Mouse (Mus musculus): ENCODE measurements around the gene Egfl8.

GRCm38 (mm10) chr17:34635671-34636070, 19.9 kb upstream of the Egfl8 start:
- TF ChIP-seq CTCF (IDR thresholded peaks at IDR 0.05; ENCODE audit: low read depth) (no peak), EP300 (optimal IDR thresholded peaks at IDR 0.05) (no peak)

Measured in stomach, postnatal 0 days (tissue).